Mouse (Mus musculus): Measurements from ENCODE around the gene Dglucy. TPM values are rescaled to one million over a fixed set of nuclear protein-coding genes. Genes with fewer than 3 reads are reported as not detected.

Dglucy gene
- total RNA-seq, 2 experiments from 2014 or later: 8.0 to 9.3 TPM

DNA sequence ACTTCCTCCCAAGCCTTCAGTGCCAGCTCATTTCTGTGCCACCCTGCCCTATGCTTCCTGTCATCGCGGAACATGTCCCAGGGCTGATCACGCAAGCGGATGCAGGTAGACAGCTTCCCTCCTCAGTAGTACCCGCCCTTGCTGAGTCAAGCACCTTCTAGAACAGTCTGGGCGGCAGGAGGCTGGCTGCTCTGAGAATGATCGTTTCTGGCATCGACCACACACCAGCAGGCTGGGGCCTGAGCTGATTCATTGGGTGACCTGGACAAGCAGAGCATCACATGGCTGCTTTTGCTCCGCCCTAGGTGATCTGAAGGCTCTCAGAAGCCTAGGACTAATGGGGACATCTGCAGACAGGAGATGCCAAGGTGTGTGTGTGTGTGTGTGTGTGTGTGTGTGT lies 124.9 kb downstream of the Dglucy start:
- no peak for DNase-seq (ENCODE audit: low spot score in 2 of 2)
- intact Hi-C loops (cut with DNase I): no loop called here

DNA sequence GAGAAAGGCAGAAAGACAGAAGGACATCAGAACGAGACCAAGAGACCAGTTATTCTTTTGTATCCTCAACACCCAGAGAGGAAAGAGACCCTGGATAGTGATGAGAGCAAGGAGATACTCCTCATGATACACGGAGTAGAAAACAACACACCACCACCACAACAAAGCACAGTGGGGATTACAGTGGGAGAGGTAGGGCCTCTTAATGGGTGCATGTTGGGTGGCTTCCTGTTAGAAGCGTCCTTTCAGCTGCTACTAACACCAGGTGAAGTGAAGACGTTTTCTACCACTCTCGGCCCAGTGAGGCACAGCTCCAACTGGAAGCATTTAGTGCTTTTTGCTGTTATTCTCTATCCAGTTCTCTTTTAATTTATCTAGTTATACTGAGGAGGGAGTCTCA lies 128.0 kb downstream of the Dglucy start:
- DNase-seq (ENCODE audit: low spot score in 2 of 2): no peak
- intact Hi-C loops (cut with DNase I): no loop called here

DNA sequence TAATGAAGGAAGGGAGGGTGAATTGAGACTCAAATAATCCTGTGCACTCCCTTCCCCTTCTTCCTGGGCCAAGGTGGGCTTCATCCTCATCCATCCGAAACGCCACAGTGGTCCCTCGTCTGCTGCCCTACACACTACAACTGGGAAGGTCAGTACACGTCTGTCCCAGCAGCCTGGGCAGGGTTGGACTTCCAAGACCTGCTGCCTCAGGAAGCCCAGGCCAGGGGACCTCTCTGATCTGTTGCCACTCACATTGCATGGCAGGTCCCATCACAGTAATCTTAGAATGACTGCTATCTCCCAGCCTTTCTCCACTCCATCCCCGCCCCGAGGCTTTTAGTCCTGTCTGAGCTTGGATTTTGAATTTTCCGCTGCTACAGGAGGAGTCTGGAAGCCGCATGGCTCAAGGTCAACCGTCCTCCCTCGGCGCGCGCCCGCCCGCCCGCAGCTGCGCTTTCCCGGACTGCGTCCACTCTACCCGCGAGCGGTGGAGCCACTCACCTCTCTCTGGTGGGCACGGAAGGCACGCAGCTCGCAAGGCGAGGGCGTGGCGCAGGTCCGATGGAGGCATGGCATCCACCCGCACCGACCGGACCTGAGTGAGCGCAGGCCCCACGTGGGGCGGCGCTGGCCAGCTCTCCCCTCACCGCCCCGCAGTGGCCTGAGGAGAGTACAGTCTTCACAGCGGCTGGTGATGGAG lies 128.9 kb downstream of the Dglucy start, which contains the start of gene Gpr68:
Gene Gpr68 (minus strand): TSS at position 601 of the 700 bp plus-strand sequence.
- intact Hi-C loops (cut with DNase I): no loop called here
- DNase-seq (ENCODE audit: low spot score in 2 of 2): peak in 1 of 2 experiments; percentile 35

DNA sequence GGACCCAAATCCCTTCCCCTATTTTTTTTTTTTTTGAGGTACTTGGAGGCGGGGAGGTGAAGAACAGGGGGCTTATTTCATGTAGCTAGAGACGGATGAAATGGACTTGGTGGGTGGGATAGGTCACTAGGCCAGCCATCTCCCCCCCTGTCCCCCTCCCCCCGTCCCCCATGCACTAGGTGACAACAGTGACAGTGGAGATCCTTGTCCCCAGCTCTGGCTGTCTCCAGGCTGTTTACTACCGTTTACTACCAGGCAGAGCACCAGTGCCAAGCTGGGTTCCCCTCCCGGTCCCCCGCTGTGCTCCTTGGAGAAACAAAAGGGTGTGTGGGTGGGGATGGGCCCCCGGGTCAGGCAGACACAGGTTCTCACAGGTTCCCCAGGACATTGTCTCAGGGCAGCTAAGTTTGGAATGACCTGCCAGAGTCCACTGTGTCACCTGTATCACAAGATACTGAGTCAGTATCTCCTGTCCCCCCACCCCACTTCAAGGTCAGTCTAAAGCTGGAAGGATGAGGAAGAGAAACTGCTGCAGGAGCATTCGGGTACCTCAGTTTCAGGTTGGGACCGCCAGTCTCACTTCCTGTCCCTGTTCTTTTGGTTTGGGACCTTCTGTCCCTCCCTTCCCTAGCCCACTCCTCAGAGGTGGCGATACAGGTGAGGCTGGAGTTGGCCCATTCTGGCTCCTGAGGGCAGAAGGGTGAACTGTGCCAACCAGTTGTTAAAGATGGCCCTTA lies 129.6 kb downstream of the Dglucy start:
- no peak for DNase-seq (ENCODE audit: low spot score in 2 of 2)
- intact Hi-C loops (cut with DNase I): no loop called here

DNA sequence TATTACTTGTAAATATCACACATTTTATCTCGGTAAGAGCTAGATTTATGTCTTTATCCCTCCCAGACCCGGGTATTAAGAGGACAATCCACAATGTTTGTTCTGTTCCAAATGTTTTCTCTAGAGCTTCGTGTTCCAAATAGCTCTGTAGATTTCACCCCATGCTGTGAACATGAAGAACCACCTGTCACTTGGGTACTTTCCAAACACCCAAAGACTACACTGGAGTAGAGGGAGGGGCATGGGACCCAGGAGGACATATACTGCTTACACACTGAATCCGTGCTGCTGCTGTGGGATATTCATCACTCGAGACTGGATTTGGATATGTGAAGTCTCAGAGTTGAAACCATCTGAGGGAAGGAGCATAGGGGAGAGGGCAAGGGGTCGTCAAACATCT lies 130.9 kb downstream of the Dglucy start:
- DNase-seq (ENCODE audit: low spot score in 2 of 2): no peak
- intact Hi-C loops (cut with DNase I): loop anchor here (5.0 kb wide), 1 partner anchor 32 kb away; no protein-coding TSS in a partner anchor

DNA sequence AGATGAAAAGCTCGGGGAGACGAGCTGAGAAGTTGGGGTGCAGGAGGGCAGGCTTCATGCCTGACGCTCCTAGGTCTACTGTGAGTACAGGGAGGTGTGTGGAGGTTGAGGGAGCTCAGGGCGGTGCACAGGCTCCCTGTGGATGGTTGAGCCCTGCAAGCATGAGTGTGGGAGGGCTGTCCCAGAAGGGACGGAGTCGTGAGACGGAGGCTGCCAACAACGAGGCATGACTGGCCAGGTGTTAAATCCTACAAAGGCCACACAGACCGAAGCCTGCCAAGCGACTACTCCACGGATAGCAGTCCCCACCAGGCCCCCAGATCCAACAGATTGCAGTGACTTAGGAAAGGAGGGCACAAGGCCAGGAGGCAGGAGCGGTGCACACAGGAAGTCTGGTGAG lies 131.9 kb downstream of the Dglucy start:
- intact Hi-C loops (cut with DNase I): loop anchor here (5.0 kb wide), 1 partner anchor 33 kb away; no protein-coding TSS in a partner anchor
- DNase-seq (ENCODE audit: low spot score in 2 of 2): peak; percentile 60 to 68

DNA sequence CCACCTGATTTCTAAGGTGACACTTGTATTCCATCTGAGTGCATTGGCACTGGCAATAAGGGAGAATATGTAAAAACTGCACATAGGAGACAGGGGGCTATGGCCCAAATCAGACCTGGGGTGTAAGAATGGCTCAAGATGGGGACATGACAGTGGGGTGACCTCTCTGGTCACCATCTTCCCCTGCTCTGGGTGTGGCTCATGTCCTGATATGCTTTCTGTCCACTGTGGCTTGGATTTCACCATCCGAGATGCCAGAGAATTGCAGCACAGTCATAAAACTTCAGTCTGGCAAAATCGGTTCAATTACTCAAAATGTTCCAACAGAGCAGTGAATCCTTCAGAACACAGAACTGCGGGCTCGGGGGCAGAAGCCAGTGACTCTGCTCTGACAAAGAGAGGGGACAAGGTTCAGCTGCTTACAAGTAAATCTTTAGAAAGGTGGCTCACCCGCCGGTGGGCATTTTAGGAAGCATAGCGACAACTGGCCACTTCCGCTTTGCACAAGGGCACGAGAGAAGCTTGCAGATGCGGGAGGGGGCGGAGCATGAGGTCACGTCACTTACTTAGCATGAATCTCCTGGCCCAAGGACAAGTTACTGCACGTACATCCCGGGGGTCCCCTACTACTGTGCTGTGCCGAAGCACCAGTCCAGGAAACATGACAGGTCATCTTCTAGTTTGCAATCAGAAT lies 145.9 kb downstream of the Dglucy start:
- no peak for DNase-seq (ENCODE audit: low spot score in 2 of 2)
- intact Hi-C loops (cut with DNase I): loop anchor here (5.0 kb wide), 1 partner anchor 347 kb away; no protein-coding TSS in a partner anchor

DNA sequence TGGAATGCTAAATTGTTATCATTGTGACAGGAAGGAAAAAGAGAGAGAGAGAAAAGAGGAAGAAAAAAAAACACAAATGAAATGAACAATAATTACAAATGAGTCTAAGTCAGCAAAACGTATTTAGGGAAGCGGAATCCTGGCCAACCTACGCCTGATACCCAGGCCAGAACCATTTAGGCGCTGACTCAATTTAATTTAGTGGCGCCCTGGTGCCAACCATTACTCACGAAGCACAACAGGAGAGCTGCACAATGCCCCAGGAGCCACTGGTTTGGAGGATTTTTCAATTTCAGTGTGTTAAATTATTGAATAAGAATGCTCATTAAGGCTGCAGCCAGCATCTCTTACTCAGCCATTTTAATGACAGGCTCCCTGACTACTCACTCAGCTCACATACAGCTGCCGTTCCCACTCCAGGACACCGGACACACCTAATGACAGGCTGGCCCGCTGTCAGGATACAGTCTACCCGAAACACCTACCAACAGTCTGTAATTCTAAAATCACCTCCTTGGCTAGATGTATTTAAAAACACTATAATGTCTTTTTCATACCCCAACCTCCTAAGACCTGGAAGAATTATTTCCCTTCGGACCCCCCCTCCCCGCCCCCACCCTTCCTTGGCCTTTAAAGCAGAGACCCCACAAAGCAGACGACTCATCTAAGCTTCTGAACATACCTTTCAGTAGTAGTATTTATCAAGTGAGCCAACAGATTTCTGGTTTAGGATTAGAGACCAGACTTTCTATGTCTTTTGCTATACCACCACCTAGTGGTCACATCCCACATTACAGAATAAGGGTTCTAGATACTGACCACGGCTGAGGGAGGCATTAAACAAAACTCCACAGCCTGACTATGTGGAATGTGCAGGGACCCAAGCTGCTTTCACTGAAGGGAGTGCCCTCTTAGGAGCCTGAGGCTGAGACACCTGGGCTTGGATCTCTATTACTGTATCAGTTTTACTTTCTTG lies 147.1 kb downstream of the Dglucy start:
- intact Hi-C loops (cut with DNase I): loop anchor here (2.0 to 5.0 kb wide), 2 partner anchors 77 to 349 kb away; no protein-coding TSS in a partner anchor

DNA sequence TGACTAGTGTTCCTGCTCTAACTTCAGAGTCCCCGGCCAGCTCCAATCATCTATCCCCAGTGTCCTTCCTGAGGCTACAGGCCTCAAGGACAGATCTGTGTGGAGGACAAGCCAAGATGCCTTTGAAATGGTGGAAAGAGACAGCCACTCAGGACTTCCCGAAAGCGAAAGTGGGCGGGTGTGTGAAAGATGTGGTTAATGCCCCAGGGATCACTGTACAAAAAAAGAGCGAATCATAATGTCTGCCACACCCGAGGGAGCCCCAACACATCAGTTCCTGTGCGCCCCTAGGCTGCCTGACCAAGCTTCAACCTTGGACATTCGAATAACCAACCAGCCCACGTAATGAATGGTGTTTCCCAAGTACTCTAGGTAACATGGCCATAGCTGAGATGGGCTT lies 149.4 kb downstream of the Dglucy start:
- intact Hi-C loops (cut with DNase I): loop anchor here (5.0 kb wide), 1 partner anchor 351 kb away; no protein-coding TSS in a partner anchor
- DNase-seq (ENCODE audit: low spot score in 2 of 2): no peak

More for the DNA sequence above, 147.1 kb downstream of the Dglucy start:
- DNase-seq (ENCODE audit: low spot score in 2 of 2): peak in 1 of 2 experiments; percentile 37

DNA sequence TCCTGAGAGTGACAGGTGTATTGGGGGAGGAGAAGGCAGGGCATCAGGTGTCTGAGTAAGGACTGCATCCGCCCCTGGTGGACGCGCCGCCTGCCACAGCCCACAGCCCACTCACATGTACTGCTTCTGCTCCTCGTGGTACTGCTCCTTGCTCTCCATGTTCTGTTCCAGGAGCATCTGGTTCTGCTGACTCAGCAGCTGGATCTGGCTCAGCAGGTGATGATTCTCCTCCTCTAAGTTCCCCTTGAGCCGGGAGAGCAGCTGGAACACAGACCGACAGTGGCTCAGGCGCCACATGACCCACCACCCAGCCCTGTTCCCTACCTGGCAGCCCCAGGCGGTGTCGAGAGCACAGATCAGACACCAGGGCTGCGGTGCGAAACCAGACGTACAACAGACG lies 152.8 kb downstream of the Dglucy start:
- intact Hi-C loops (cut with DNase I): no loop called here

DNA sequence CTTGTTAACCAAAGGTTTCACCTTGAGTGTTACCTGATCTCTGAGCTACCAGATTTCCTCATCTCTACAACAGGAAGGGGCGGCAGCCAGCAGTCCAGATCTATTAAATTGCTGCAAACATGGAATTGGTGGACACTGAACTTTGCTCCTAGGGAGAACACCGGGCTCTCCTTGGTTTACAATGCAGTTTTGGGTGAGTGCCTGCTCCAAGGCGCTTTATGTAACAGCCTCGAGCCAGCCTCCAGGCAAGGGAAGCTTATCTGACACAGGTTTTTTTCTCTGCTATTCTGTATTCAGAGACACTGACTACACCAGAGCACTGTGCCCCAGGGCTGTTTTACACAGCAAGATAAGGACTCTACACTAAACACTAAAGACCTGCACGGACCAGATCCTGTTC lies 155.9 kb downstream of the Dglucy start:
- DNase-seq (ENCODE audit: low spot score in 2 of 2): no peak
- intact Hi-C loops (cut with DNase I): no loop called here

More for the DNA sequence above, 152.8 kb downstream of the Dglucy start:
- DNase-seq (ENCODE audit: low spot score in 2 of 2): no peak

DNA sequence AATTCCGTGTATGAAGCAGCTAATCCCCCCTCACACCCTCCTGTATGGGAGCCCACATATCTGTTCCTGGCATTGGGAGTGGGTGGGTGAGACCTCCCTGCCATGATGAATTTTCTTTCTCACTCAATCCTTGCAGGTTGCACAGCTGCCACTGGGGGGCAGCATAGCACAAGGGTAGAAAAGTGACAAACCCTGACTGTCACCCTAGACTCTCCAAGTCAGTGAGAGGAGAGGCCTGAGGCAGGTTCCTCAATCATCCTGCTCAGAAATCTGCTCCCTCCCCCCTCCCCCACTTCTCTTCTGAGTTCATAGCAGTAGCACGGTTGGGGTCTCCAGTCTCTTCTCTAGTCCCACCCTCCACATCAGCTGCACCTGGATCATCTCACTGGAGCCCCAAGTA lies 157.3 kb downstream of the Dglucy start:
- intact Hi-C loops (cut with DNase I): loop anchor here (1.0 kb wide), 1 partner anchor 93 kb away; the partner anchor contains the start of gene Ccdc88c
- DNase-seq (ENCODE audit: low spot score in 2 of 2): peak; percentile 73 to 74

DNA sequence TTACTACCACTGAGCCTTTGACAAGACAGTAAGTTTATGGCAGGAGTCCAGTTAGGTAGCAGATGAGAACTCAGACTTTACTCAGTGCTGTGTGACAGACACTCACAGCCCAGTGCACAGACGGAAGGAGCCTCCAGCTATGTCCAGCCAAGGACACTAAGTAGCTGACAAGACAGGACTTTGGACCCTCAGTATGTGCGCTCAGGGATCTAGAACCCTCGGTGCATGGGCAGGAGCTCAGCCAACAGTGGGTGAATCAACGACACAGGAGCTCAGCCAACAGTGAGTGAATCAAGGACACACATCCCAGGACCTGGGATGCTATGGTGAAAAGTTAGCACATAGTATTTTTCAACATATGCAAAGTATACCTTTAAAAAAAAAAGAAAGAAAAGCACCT lies 157.9 kb downstream of the Dglucy start:
- no peak for DNase-seq (ENCODE audit: low spot score in 2 of 2)
- intact Hi-C loops (cut with DNase I): loop anchor here (1.0 kb wide), 1 partner anchor 93 kb away; the partner anchor contains the start of gene Ccdc88c

DNA sequence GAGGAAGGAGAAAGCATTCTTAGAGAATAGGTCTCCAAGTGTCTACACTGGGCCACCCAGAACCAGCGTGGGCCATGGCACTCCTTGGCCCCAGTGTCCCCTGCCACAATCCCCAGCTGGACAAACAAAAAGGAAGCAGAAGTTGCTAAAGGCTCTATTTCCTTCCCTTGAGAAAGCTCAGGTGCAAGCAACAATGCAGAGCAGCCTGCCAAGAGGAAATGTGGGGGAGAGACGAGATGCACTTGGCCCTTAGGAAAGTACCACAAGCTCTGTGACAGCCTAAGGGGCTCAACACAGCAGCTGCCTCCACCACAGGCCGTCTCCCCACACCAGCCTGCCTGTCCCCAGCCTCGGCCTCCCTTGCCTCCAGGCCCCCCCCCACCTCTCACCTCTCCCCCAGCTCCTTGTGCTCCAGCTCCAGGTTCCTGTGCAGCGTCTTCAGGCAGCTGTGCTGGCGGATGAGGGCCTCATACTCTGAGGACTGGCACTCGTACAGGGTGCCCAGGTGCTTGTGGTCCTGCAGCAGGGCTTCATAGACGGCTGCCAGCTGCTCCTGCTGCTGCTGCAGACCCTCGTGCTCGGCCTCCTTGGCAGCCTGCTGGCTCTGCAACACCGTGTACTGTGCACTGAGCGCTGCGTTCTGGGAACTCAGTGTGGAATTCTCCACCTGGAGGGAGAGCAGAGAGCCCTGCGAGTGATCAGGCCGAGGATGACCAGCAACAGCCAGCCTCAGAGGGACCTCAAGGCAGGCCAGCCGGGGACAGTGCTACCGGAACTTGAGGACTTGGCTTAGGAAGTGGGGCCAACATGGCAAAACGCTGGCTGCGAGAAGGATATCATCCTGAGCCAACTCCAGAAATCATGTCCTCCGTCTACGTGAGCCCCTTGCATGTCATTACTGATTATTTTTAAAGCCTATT lies 158.8 kb downstream of the Dglucy start:
- no peak for DNase-seq (ENCODE audit: low spot score in 2 of 2)
- intact Hi-C loops (cut with DNase I): no loop called here

DNA sequence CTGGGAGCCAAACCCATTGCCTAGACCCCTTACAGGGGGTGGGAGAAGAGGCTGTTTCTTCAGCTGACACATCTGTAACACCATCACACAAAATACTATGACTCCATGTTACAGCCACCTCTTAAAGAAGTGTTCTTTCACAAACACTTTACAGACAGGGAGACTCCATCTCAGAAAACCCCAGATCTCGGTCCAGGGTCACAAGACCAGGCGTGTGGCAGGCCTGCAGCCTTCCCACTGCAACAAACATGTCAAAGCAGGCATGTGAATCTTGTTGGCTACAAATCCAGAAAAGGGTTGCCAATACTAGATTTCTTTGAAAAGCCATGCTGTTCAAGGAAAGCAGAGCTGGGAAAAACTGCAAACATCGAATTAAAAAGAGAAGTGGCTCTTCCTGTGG lies 162.5 kb downstream of the Dglucy start:
- intact Hi-C loops (cut with DNase I): no loop called here
- no peak for DNase-seq (ENCODE audit: low spot score in 2 of 2)

DNA sequence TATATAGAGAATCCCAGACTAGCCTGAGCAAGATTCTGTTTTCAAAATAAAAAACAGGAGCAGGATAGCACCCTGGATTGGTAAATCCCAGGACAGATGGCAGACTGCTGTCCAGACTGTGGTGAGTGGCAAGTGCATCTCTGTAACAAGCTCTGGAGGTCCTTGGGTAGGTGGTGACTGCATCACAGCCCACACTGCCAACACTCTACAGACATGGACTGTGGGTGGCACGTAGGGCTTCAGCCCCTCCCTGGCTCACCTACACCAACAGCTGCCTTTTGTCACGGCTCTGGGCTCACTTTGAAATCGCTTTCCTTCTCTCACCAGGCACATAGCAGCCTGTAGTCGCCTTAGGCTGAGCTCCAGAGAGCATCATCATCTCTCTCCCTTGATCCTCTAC lies 164.3 kb downstream of the Dglucy start:
- intact Hi-C loops (cut with DNase I): no loop called here
- no peak for DNase-seq (ENCODE audit: low spot score in 2 of 2)

DNA sequence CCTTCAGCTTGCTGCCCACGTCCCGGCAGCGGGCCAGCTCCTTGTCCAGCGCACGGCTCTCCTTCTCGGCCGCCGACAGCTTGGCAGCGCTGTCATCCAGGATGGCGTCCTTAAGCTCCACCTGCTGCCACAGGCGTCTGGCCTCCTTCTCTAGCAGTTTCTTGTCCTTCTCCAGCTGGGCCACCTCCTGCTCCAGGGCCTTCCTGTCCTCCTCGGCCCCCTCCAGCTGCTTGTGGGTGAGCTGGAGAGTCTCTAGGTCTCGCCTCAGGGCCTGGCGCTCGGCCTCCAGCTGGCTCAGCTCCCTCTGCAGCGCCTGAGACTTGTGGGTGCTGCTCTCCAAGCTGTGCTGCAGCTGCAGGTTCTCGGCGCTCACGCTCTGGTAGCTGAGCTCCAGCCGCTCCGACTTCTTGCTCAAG lies 166.1 kb downstream of the Dglucy start:
- intact Hi-C loops (cut with DNase I): no loop called here
- no peak for DNase-seq (ENCODE audit: low spot score in 2 of 2)

DNA sequence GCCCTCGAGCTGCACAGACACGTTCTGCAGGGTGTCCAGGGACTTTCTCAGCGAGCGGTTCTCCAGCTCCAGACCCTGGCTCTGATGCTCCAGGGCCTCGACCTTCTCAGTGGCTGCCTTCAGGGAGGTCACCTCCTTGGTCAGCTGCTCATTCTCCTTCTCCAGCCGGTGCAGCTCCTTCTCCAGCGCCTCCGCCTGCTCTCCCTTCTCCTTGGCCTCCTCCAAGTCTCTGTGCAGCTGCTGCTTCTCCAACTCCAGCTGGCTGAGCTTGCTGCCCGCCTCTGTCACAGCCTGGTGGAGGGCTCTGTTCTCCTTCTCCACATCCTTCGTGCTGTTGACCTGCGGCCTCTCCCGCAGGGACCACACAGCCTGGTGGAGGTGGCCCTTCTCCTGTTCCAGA lies 166.6 kb downstream of the Dglucy start:
- intact Hi-C loops (cut with DNase I): no loop called here

More for the DNA sequence above, 166.6 kb downstream of the Dglucy start:
- no peak for DNase-seq (ENCODE audit: low spot score in 2 of 2)

Measured in left cerebral cortex, postnatal 36 days (tissue).